Mouse (Mus musculus) c-Kit-positive CD71-positive TER-119-negative erythroid progenitor cells, embryonic 14.5 days (primary cell): ENCODE data around the gene Apoa1.
A peak's percentile ranks its signal among the peaks of the same experiment; 100 is the strongest.

ENCODE experiments used
- DNase-seq: peaks from one replicate; pipeline ENCODE4 v3.0.0-alpha.2; 2013; ENCODE audit warnings: low read depth

The Apoa1 gene

GRCm38 (mm10) chr9:46257546-46257945, 29.2 kb downstream of the Apoa1 start:
- no peak for DNase-seq

GRCm38 (mm10) chr9:46259111-46259510, 30.7 kb downstream of the Apoa1 start:
- no peak for DNase-seq

- DNase-seq: no peak
These were observed 32.8 kb downstream of the Apoa1 start for GRCm38 (mm10) chr9:46261131-46261530.

GRCm38 (mm10) chr9:46268343-46268873, 40.0 kb downstream of the Apoa1 start, which contains the start of gene Apoa5:
Gene Apoa5 (plus strand): TSS chr9:46268633.
- no peak for DNase-seq

GRCm38 (mm10) chr9:46269125-46269524, 40.7 kb downstream of the Apoa1 start:
- no peak for DNase-seq

- DNase-seq: no peak
These were observed 42.4 kb downstream of the Apoa1 start for GRCm38 (mm10) chr9:46270782-46271181.

- no peak for DNase-seq
These were observed 43.7 kb downstream of the Apoa1 start for GRCm38 (mm10) chr9:46272070-46272469.

- peak; percentile 90 for DNase-seq
These were observed 44.5 kb downstream of the Apoa1 start, which contains the start of gene Zpr1 for GRCm38 (mm10) chr9:46272677-46273454. Gene Zpr1 (plus strand): TSS chr9:46273064.

GRCm38 (mm10) chr9:46274494-46274893, 46.1 kb downstream of the Apoa1 start:
- DNase-seq: no peak
